Mouse (Mus musculus) stomach, embryonic 14.5 days (tissue): ENCODE measurements around the gene Tubb4a. TPM values are rescaled to one million over a fixed set of nuclear protein-coding genes. Genes with fewer than 3 reads are reported as not detected.

Experiments used
- ATAC-seq: fragments of 200-750 bp; cut with Nextera tagmentation; 2 replicates; pipeline ENCODE4 v1.8.0; 2017; ENCODE audit warnings: low read depth, moderate TSS enrichment; ENCODE audit not compliant: insufficient number of reproducible peaks, insufficient read depth, low FRiP score
- H3K27ac ChIP-seq: fragments of 300-500 bp; sonication (generic); 2 replicates; pipeline ENCODE4 v1.5.1; 2014; ENCODE audit warnings: mild to moderate bottlenecking, low read length, moderate library complexity, mixed read lengths
- H3K27me3 ChIP-seq: fragments of 300-500 bp; sonication (generic); 2 replicates; pipeline ENCODE4 v1.6.1; 2014; ENCODE audit warnings: low read length, control low read depth, mixed read lengths; ENCODE audit not compliant: control insufficient read depth, insufficient read depth
- H3K36me3 ChIP-seq: fragments of 300-500 bp; sonication (generic); 2 replicates; pipeline ENCODE4 v1.6.1; 2014; ENCODE audit warnings: mild to moderate bottlenecking, control low read depth, low read length, moderate library complexity, mixed read lengths; ENCODE audit not compliant: control insufficient read depth, insufficient read depth
- H3K4me1 ChIP-seq: fragments of 300-500 bp; sonication (generic); 2 replicates; pipeline ENCODE4 v1.6.1; 2014; ENCODE audit warnings: low read length, control low read depth, mixed read lengths; ENCODE audit not compliant: control insufficient read depth, insufficient read depth
- H3K4me2 ChIP-seq: fragments of 300-500 bp; sonication (generic); replicated peaks from 2 replicates; pipeline ENCODE4 v1.6.1; 2014; ENCODE audit warnings: low read depth, low read length, control low read depth
- H3K4me3 ChIP-seq: fragments of 300-500 bp; sonication (generic); 2 replicates; pipeline ENCODE4 v1.5.1; 2014; ENCODE audit warnings: low read depth, low read length, control low read depth
- H3K9ac ChIP-seq: fragments of 300-500 bp; sonication (generic); replicated peaks from 2 replicates; pipeline ENCODE4 v1.6.1; 2014; ENCODE audit warnings: low read depth, mild to moderate bottlenecking, control low read depth, low read length, moderate library complexity, mixed read lengths
- H3K9me3 ChIP-seq: fragments of 300-500 bp; sonication (generic); 2 replicates; pipeline ENCODE4 v1.6.1; 2016; ENCODE audit warnings: low read depth, low read length, control low read depth; ENCODE audit not compliant: control insufficient read depth
- WGBS: fragments of 180-500 bp; shearing (Covaris S2); extraction: QIAGEN DNeasy Blood & Tissue Kit; methylation state at CpG from one replicate; pipeline ENCODE4 v1.1.7; 2014; 5-methylcytosine and 5-hydroxymethylcytosine counted together
- polyA plus RNA-seq: library from polyadenylated mRNA; unstranded; fragments of >200 nt; fragmentation: Nextera tagmentation; extraction: Ambion mirVana; gene quantifications from 2 replicates; pipeline ENCODE4 v1.2.1, GENCODE M21; 2014

The Tubb4a gene
- polyA plus RNA-seq, 1 experiment from 2014 or later, result 34.9 TPM

- H3K9me3 ChIP-seq, result no peaks in the 10 kb centered on the region
Measured at GRCm38 (mm10) chr17:57106035-57106368, 18.4 kb upstream of the Tubb4a start.

GRCm38 (mm10) chr17:57105181-57106034, 17.8 kb upstream of the Tubb4a start, which contains the start of gene Tnfsf9:
TSS of gene Tnfsf9 (plus strand) at chr17:57105325.
- no peaks in the 10 kb centered on the region for H3K9me3 ChIP-seq
- H3K27ac ChIP-seq, result peak within 1 kb of the TSS; percentile 23; the same call in 1 of the 2 replicates
- no peaks in the 10 kb centered on the region for H3K27me3 ChIP-seq
- peak; percentile 77 for ATAC-seq
- peak within 1 kb of the TSS; percentile 54 for H3K4me3 ChIP-seq
- whole genome bisulfite sequencing, result under 1% methylated on average over 48 of the region's 61 CpGs
- H3K4me1 ChIP-seq, result peaks cover 14% of the 10 kb centered on the region
- H3K36me3 ChIP-seq, result no peaks in the 10 kb centered on the region
- H3K9ac ChIP-seq, result peak within 1 kb of the TSS; percentile 45
- peak within 1 kb of the TSS; percentile 74 for H3K4me2 ChIP-seq

More at GRCm38 (mm10) chr17:57106035-57106368, 18.4 kb upstream of the Tubb4a start:
- H3K4me1 ChIP-seq, result peaks cover 14% of the 10 kb centered on the region
- H3K36me3 ChIP-seq, result no peaks in the 10 kb centered on the region
- no peak overlapping the region for H3K27ac ChIP-seq
- ATAC-seq, result 0 out of 2 replicates have a peak, but pooled peaks have one; percentile 1
- H3K4me3 ChIP-seq, result peak overlapping the region; percentile 54
- H3K9ac ChIP-seq, result no peak overlapping the region
- peak overlapping the region; percentile 74 for H3K4me2 ChIP-seq
- 10% methylated on average over 9 of the region's 9 CpGs for WGBS
- H3K27me3 ChIP-seq, result no peaks in the 10 kb centered on the region

- Histone ChIP-seq H3K9ac (no peak overlapping the region), H3K27ac (no peak overlapping the region; the same call in 1 of the 2 replicates), H3K4me3 (peak overlapping the region; percentile 54; the same call in 1 of the 2 replicates), H3K36me3 (no peaks in the 10 kb centered on the region), H3K4me2 (peak overlapping the region; percentile 74), H3K4me1 (peaks cover 14% of the 10 kb centered on the region), H3K9me3 (no peaks in the 10 kb centered on the region), H3K27me3 (no peaks in the 10 kb centered on the region)
- 43% methylated on average over 4 of the region's 4 CpGs for WGBS
- ATAC-seq, result peak; percentile 8; the same call in 1 of the 2 replicates
Measured at GRCm38 (mm10) chr17:57104496-57104895, 16.9 kb upstream of the Tubb4a start.

- no peaks in the 10 kb centered on the region for H3K27me3 ChIP-seq
- H3K27ac ChIP-seq, result no peak overlapping the region
- ATAC-seq, result no peak
- H3K4me1 ChIP-seq, result peaks cover 14% of the 10 kb centered on the region
- H3K36me3 ChIP-seq, result no peaks in the 10 kb centered on the region
- no peaks in the 10 kb centered on the region for H3K9me3 ChIP-seq
- 84% methylated on average over 2 of the region's 2 CpGs for WGBS
- H3K4me2 ChIP-seq, result no peak overlapping the region
- no peak overlapping the region for H3K4me3 ChIP-seq
- no peak overlapping the region for H3K9ac ChIP-seq
Measured at GRCm38 (mm10) chr17:57102276-57102675, 14.7 kb upstream of the Tubb4a start.

- Histone ChIP-seq H3K4me1 (peaks cover 5% of the 10 kb centered on the region; the same call in 1 of the 2 replicates), H3K9ac (no peak overlapping the region), H3K36me3 (no peaks in the 10 kb centered on the region), H3K27ac (no peak overlapping the region), H3K27me3 (no peaks in the 10 kb centered on the region), H3K4me2 (no peak overlapping the region), H3K4me3 (no peak overlapping the region), H3K9me3 (no peaks in the 10 kb centered on the region)
- 10% methylated on average over 10 of the region's 10 CpGs for whole genome bisulfite sequencing
- no peak for ATAC-seq
Measured at GRCm38 (mm10) chr17:57099629-57100325, 12.2 kb upstream of the Tubb4a start.

GRCm38 (mm10) chr17:57098321-57098720, 10.7 kb upstream of the Tubb4a start:
- H3K4me2 ChIP-seq, result no peak overlapping the region
- no peak overlapping the region for H3K27ac ChIP-seq
- H3K4me3 ChIP-seq, result no peak overlapping the region
- WGBS, result 86% methylated on average over 5 of the region's 5 CpGs
- ATAC-seq, result no peak
- H3K9me3 ChIP-seq, result no peaks in the 10 kb centered on the region
- no peaks in the 10 kb centered on the region for H3K27me3 ChIP-seq
- no peaks in the 10 kb centered on the region for H3K4me1 ChIP-seq
- no peaks in the 10 kb centered on the region for H3K36me3 ChIP-seq
- H3K9ac ChIP-seq, result no peak overlapping the region

GRCm38 (mm10) chr17:57096623-57096920, 9.0 kb upstream of the Tubb4a start:
- Histone ChIP-seq H3K4me1 (no peaks in the 10 kb centered on the region), H3K9ac (no peak overlapping the region), H3K27me3 (no peaks in the 10 kb centered on the region), H3K27ac (no peak overlapping the region), H3K36me3 (no peaks in the 10 kb centered on the region), H3K4me2 (peak overlapping the region; percentile 42), H3K9me3 (no peaks in the 10 kb centered on the region), H3K4me3 (peak overlapping the region; percentile 15; the same call in 1 of the 2 replicates)
- peak; percentile 71; the same call in 1 of the 2 replicates for ATAC-seq
- 1% methylated on average over 11 of the region's 11 CpGs for WGBS

- peak; percentile 84 for ATAC-seq
- Histone ChIP-seq H3K4me3 (peak overlapping the region; percentile 15), H3K9me3 (no peaks in the 10 kb centered on the region), H3K4me2 (peak overlapping the region; percentile 42), H3K36me3 (no peaks in the 10 kb centered on the region), H3K4me1 (no peaks in the 10 kb centered on the region), H3K9ac (no peak overlapping the region), H3K27ac (no peak overlapping the region), H3K27me3 (no peaks in the 10 kb centered on the region)
- 1% methylated on average over 18 of the region's 19 CpGs for WGBS
Measured at GRCm38 (mm10) chr17:57095855-57096622, 8.5 kb upstream of the Tubb4a start.
